Mouse (Mus musculus) T-helper 17 cell (primary cell): Measurements from ENCODE around the gene Kif26b.

ENCODE experiments used
- in situ Hi-C, 2 experiments: fragments of 300-600 bp; cut with MboI, MseI; formaldehyde crosslinking; loops; 1 replicate in 1 of 2; 2 replicates in 1 of 2; pipeline ENCODE4 v1.15.1; 2025; ENCODE audit warnings: high pct_unique_total_duplicates in 2 of 2

The Kif26b gene

GRCm38 (mm10) chr1:178585366-178586020 is 56.6 kb downstream of the Kif26b start:
- in situ Hi-C loops, result no loop called here

DNA sequence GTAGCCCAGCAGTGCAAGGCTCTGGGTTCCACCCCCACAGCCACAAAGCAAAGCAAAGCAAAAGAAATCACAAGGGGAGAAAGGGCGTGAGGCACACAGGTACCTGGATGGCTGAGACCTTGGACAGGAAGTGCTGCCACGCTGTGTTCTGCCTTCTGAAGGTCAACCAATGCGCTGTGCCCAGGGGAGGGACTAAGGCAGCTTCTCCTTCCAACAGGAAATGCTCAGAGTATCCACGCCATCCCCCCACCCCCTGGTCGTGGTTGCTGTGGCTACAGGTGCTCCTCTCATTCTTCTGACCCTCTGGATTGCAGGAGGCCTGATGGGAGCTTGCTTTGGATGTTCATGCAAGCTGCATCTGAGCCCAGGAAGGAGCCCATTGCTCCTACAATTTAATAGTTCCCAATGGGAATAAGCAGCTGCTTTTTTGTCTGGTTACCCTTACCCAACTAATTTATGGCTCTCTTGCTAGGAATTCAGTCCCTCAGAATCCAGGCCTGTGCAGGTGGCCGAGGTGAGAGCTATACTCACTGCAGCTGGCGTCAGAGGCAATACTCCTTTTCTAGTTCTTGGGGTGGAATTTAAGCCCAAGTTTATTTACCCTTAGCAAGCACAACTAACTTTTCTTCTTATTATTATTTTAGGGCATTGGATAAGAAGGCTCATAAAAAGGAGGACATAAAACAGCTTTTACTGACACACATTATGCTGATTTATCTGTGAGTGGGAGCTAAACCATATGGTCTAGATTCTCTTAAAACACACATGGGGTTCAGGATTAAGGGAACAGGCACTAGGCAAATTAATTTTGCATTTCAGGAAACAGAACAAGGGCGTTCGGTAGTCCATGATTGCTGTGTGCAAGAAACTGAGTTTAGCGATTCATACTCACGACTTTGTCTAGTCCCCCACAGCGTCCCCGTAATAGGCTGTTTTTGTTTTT is 61.6 kb downstream of the Kif26b start:
- in situ Hi-C loops, result no loop called here

DNA sequence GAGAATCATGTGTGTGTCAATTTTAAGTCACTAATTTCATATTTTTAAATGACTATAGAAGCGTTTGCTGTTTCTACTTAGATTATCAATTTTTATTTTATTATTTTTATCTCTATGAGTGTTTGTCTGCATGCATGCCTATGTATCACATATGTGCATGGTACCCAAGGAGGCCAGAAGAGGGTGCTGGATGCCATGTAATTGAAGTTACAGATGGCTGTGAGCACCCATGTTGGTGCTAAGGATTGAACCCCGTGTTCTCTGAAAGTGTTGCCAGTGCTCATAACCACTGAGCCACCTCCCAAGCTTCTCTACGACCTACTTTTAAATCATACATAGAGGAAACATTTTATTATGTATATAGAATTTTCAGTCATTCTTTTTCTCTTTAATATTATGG is 68.2 kb downstream of the Kif26b start:
- in situ Hi-C loops, result no loop called here

GRCm38 (mm10) chr1:178597757-178598156 is 68.8 kb downstream of the Kif26b start:
- in situ Hi-C loops, result no loop called here

GRCm38 (mm10) chr1:178600851-178601569 is 72.1 kb downstream of the Kif26b start:
- in situ Hi-C loops, result no loop called here

- in situ Hi-C loops, result no loop called here
Measured at GRCm38 (mm10) chr1:178609151-178609775, 80.3 kb downstream of the Kif26b start.

- in situ Hi-C loops, result no loop called here
Measured at GRCm38 (mm10) chr1:178611512-178611911, 82.6 kb downstream of the Kif26b start.

DNA sequence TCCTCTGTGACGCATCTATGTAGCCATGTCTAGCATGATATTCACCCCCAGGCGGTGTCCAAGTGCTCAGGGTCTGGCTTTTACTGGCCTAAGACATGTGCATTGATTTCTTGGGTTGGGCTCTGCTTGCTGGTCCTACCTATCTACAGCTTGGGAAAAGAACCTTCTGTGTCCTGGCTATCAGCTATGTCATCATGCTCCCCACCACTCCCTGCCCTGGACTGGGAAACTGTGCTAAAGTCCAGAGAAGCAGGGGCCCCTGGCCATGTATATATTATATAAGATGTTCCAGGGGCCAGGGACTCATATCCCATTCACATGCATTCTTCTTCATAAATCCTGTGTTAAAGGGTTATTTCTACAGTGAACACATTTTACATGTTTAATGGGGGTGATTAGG is 92.4 kb downstream of the Kif26b start:
- in situ Hi-C loops, result no loop called here

GRCm38 (mm10) chr1:178623889-178624288 is 95.0 kb downstream of the Kif26b start:
- in situ Hi-C loops, result no loop called here

- in situ Hi-C loops, result no loop called here
Measured at GRCm38 (mm10) chr1:178626961-178627381, 98.0 kb downstream of the Kif26b start.

DNA sequence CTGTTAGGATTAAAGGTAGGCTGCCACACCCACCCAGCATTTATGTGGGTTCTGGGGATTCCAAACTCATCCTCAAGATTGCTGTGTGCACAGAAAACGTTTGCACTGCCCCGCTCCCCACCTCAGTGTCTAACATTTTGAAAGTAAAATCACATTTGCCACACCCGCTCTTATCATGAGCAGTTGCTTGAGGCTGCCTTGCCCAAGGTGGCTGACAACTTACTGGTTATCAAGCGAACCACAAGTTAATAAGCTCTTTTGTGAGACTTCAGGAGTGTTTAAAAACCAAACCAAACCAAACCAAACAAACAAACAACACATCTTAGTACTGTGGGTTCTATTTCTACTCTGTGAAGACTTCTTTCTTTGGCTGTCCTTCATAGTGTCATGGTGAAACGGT is 101.1 kb downstream of the Kif26b start:
- in situ Hi-C loops, result no loop called here

- in situ Hi-C loops, result no loop called here
Measured at GRCm38 (mm10) chr1:178631863-178632262, 102.9 kb downstream of the Kif26b start.

DNA sequence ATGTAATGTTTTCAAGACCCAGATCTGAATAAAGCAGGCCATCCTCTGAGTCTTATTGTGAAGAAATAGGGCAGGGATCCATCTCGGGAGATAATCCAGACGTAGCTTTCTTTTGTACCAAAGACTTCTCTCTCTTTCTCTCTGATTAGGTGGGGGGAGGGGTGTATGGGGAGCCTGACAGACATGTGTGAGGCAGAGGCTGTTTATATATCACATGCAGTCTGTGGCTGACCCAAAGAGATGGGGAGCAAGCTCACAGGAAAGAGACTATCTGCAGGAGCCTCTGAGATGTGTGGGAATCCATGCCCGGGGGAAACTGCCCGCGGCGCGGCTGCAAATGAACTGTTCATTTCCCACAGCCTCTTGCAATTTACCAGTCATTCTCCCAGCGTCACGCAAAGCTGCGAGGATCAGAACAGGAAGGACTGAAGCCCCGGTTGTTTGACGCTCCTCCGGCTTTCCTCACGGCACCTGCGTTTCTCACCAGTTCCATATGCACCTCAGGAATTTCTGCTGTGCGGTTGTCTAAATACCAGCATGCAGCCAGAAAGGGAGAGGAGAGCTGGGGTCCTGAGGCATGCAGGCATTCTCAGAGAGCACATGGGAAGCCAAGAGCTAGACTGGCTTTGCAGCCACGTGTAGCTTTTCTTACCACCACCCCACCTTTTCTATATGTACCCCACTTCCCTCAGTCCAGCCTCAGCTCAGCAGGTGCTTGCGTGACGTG is 105.6 kb downstream of the Kif26b start:
- in situ Hi-C loops, result no loop called here

DNA sequence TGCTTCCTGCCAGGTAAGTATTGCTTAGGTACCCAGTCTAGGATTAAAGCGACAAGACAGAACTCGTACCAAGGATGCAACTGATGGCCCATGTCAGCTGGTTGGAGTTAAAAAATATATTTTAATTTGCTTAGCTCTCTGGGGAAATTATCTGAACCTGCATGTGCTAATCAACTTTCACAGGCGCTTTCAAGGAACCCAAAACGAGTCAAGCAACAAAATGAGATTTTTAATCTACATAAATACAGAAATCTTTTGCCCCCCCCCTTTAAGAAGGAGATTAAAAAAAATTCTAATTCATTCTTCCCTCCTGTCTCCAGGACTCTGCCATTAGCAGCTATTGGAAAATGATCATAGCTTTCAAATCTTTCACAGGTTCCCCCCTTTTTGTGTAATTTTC is 106.5 kb downstream of the Kif26b start:
- in situ Hi-C loops, result no loop called here

DNA sequence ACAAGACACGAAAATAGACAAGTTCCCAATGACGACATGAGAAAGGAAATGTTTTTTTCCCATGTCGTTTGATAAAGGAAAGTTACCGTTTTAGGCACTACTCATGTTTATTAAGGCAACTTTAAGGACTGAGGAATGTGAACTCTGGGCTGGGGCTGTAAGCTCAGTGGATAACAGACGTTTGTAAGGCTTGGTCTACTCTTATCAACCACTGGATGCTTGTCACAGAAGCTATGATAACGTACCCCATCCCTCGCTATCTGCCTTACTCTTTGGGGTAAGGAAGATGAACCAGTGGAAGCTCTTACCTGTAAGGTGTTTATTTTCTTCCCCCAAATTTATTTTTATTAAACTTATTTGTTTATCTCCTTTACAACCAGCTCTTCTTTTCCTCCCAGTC is 108.4 kb downstream of the Kif26b start:
- in situ Hi-C loops, result no loop called here

GRCm38 (mm10) chr1:178639951-178640350 is 111.0 kb downstream of the Kif26b start:
- in situ Hi-C loops, result no loop called here

DNA sequence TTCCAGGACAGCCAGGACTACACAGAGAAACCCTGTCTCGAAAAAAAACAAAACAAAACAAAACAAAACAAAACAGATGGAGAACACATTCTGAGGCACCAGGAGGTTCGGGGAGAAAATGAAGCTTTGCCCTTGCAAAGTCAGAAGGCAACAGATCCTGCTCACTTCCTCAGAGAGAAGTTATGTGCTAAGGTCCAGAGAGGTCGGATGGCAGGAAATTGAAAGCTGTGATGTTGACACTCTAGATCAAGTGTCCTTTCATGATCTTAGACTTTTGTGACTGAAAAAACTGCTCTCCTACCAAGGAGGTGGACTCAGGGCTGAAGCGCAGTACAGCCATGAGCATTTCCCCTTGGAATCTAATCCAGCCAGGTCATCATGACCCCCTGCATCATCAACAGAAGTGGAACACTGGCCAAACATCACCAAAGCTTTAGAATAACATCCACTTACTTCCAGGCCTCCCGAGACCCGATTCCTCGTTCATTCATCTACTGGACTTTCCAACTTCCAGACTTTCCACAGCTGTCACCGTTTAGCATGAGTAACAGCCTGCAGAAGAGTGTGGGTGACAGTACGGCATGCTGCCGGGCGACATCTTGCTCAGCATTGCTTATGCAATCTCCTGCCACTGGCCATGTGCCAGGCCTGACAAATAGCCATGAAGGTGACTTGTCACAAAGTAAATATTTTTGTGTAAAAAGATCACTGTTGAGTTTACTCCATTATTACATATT is 112.0 kb downstream of the Kif26b start:
- in situ Hi-C loops, result no loop called here

GRCm38 (mm10) chr1:178641788-178642187 is 112.9 kb downstream of the Kif26b start:
- in situ Hi-C loops, result no loop called here

- in situ Hi-C loops, result no loop called here
Measured at GRCm38 (mm10) chr1:178644954-178645353, 116.0 kb downstream of the Kif26b start.

- in situ Hi-C loops, result no loop called here
Measured at GRCm38 (mm10) chr1:178646589-178646988, 117.7 kb downstream of the Kif26b start.
